In genomic region chr4:55474044-55474788, GRCm38 (mm10) we compare ENCODE assay signal across 31 mouse cellular contexts. TPM values are rescaled to one million over a fixed set of nuclear protein-coding genes. Genes with fewer than 3 reads are reported as not detected.
DNase-seq lines count a peak whose midpoint lies in the region; ATAC-seq and TF ChIP-seq lines count a peak whose summit lies in the region.
"Had no signal": no experiment of that assay in that cellular context is flagged by ENCODE, and none has a peak within 500 bp of the region (broad histone marks: within the 10 kb centered on the region; RNA-seq: fewer than 3 reads in every experiment).

No protein-coding gene starts in this region.

- in situ Hi-C loops in ES-E14 (cut with MboI; ENCODE audit: low sequenced_read_pairs in 2 of 2, unreplicated experiment in 2 of 2): no loop called here

- no peak for DNase-seq in hindbrain, embryonic 10.5 days (ENCODE audit: low spot score)
- no peak for DNase-seq in ES-E14 (ENCODE audit: low read depth, low spot score)
- DNase-seq in gastrocnemius, postnatal 25 days: no peak
- DNase-seq in right cerebral cortex, postnatal 14 days: no peak
- DNase-seq: adrenal gland, postnatal 14 days; cerebellum, adult 18-20 months; cerebellum, postnatal 10 days; gastrocnemius, postnatal 36 days; heart, adult 18-20 months; kidney, adult 8-10 months; layer of hippocampus, postnatal 36 days; liver, postnatal 0 days; lung, postnatal 36 days; spleen, adult 18-20 months; thymus, postnatal 4 days had no signal

- no peak overlapping the region for H3K4me3 ChIP-seq in hindbrain, embryonic 16.5 days (ENCODE audit: low read length)
- H3K4me3 ChIP-seq in hindbrain, embryonic 10.5 days: no peak overlapping the region
- H3K4me3 ChIP-seq in ES-E14 (ENCODE audit: insufficient read depth in 1 of 2, low read depth in 1 of 2, low read length in 2 of 2, poor library complexity in 1 of 2, severe bottlenecking in 1 of 2): no peak overlapping the region; a peak in 1 of 4 replicates
- H3K4me3 ChIP-seq in embryonic facial prominence, embryonic 13.5 days: no peak overlapping the region
- H3K4me3 ChIP-seq: erythroblast, embryonic 14.5 days; forebrain, embryonic 13.5 days; hindbrain, embryonic 15.5 days; intestine, embryonic 15.5 days; limb, embryonic 12.5 days; liver, embryonic 12.5 days had no signal

- WGBS in hindbrain, embryonic 16.5 days: 68% methylated on average over 16 of the region's 16 CpGs
- 85% methylated on average over 16 of the region's 16 CpGs for WGBS in hindbrain, embryonic 10.5 days
- 57% methylated on average over 16 of the region's 16 CpGs for WGBS in embryonic facial prominence, embryonic 13.5 days

- no peak for ATAC-seq in hindbrain, embryonic 16.5 days
- no peak for ATAC-seq in embryonic facial prominence, embryonic 13.5 days (ENCODE audit: insufficient number of reproducible peaks, insufficient read depth, low FRiP score, low TSS enrichment, low read depth)
- no peak for ATAC-seq in inflammation-experienced regulatory T-cells, adult 6 months
- ATAC-seq: CD4-positive, CD25-positive, alpha-beta regulatory T cell, adult 4 months; forebrain, embryonic 13.5 days; intestine, embryonic 15.5 days; liver, embryonic 12.5 days; liver, postnatal 0 days; midbrain, embryonic 16.5 days; Patski had no signal

- H3K9me3 ChIP-seq in hindbrain, embryonic 16.5 days (ENCODE audit: control insufficient read depth, low read length): no peaks in the 10 kb centered on the region
- no peaks in the 10 kb centered on the region for H3K9me3 ChIP-seq in hindbrain, embryonic 10.5 days
- H3K9me3 ChIP-seq in ES-E14 (ENCODE audit: control insufficient read depth, insufficient read depth, low read depth, low read length): no peaks in the 10 kb centered on the region
- H3K9me3 ChIP-seq in embryonic facial prominence, embryonic 13.5 days: no peaks in the 10 kb centered on the region
- H3K9me3 ChIP-seq: forebrain, embryonic 13.5 days; hindbrain, embryonic 15.5 days; intestine, embryonic 15.5 days; limb, embryonic 12.5 days; liver, embryonic 12.5 days had no signal

- 0 out of 2 replicates have a peak, but pooled peaks cover 2% of the 10 kb centered on the region for H3K4me1 ChIP-seq in hindbrain, embryonic 16.5 days (ENCODE audit: control insufficient read depth, insufficient read depth, low read depth, low read length)
- H3K4me1 ChIP-seq in hindbrain, embryonic 10.5 days (replicated peaks): no peaks in the 10 kb centered on the region
- H3K4me1 ChIP-seq in ES-E14 (ENCODE audit: control insufficient read depth in 2 of 2, insufficient read depth in 2 of 2, low read length in 2 of 2, poor library complexity in 1 of 2): peaks cover 17 to 30% of the 10 kb centered on the region in 2 experiments
- peaks cover 30% of the 10 kb centered on the region for H3K4me1 ChIP-seq in embryonic facial prominence, embryonic 13.5 days

- H3K27ac ChIP-seq in hindbrain, embryonic 16.5 days (ENCODE audit: low read depth, low read length): no peak overlapping the region
- no peak overlapping the region for H3K27ac ChIP-seq in hindbrain, embryonic 10.5 days
- H3K27ac ChIP-seq in ES-E14 (ENCODE audit: insufficient read depth, low read depth, low read length, poor library complexity, severe bottlenecking): peak overlapping the region; percentile 97
- peak overlapping the region; percentile 55 for H3K27ac ChIP-seq in embryonic facial prominence, embryonic 13.5 days
- H3K27ac ChIP-seq: forebrain, embryonic 13.5 days; hindbrain, embryonic 15.5 days; intestine, embryonic 15.5 days; kidney, postnatal 0 days; limb, embryonic 12.5 days; liver, embryonic 12.5 days had no signal

- no peaks in the 10 kb centered on the region for H3K36me3 ChIP-seq in hindbrain, embryonic 16.5 days (ENCODE audit: control insufficient read depth, insufficient read depth, low read length)
- no peaks in the 10 kb centered on the region for H3K36me3 ChIP-seq in hindbrain, embryonic 10.5 days
- H3K36me3 ChIP-seq in ES-E14 (ENCODE audit: control insufficient read depth, insufficient read depth, low read length, poor library complexity, severe bottlenecking): no peaks in the 10 kb centered on the region
- no peaks in the 10 kb centered on the region for H3K36me3 ChIP-seq in embryonic facial prominence, embryonic 13.5 days
- H3K36me3 ChIP-seq: G1E; hindbrain, embryonic 15.5 days; intestine, embryonic 15.5 days; limb, embryonic 12.5 days; liver, embryonic 12.5 days had no signal

- H3K4me2 ChIP-seq in hindbrain, embryonic 16.5 days (ENCODE audit: low read length): no peak overlapping the region
- no peak overlapping the region for H3K4me2 ChIP-seq in embryonic facial prominence, embryonic 13.5 days
- H3K4me2 ChIP-seq: forebrain, embryonic 13.5 days; heart, embryonic 11.5 days; hindbrain, embryonic 15.5 days; intestine, embryonic 15.5 days; limb, embryonic 12.5 days; liver, embryonic 12.5 days; midbrain, embryonic 11.5 days had no signal

- H3K27me3 ChIP-seq in hindbrain, embryonic 16.5 days (replicated peaks; ENCODE audit: control insufficient read depth, insufficient read depth, low read length): no peaks in the 10 kb centered on the region
- H3K27me3 ChIP-seq in hindbrain, embryonic 10.5 days (ENCODE audit: insufficient read depth, poor library complexity, severe bottlenecking): no peaks in the 10 kb centered on the region
- H3K27me3 ChIP-seq in embryonic facial prominence, embryonic 13.5 days: no peaks in the 10 kb centered on the region
- H3K27me3 ChIP-seq: forebrain, embryonic 13.5 days; hindbrain, embryonic 15.5 days; limb, embryonic 12.5 days; liver, embryonic 12.5 days; Patski had no signal

- 0 out of 2 replicates have a peak overlapping the region, but pooled peaks have one; percentile 3 for H3K9ac ChIP-seq in hindbrain, embryonic 16.5 days (ENCODE audit: low read depth, low read length)
- peak overlapping the region; percentile 77 for H3K9ac ChIP-seq in ES-E14 (ENCODE audit: insufficient read depth, low read depth, low read length, poor library complexity, severe bottlenecking)
- H3K9ac ChIP-seq in embryonic facial prominence, embryonic 13.5 days: no peak overlapping the region
- H3K9ac ChIP-seq: forebrain, embryonic 13.5 days; hindbrain, embryonic 15.5 days; intestine, embryonic 15.5 days; limb, embryonic 12.5 days; liver, embryonic 12.5 days; liver, postnatal 0 days had no signal

TF ChIP-seq in ES-E14, 5 proteins besides CTCF, POLR2A, EP300 and RAD21:
- TF ChIP-seq MAFK (IDR thresholded peaks at IDR 0.05; ENCODE audit: insufficient read depth, low read depth, low read length): no peak
- TF ChIP-seq HCFC1 (IDR thresholded peaks at IDR 0.05; ENCODE audit: borderline replicate concordance, insufficient read depth, low read length): no peak
- no peak for TF ChIP-seq ZC3H11A (IDR thresholded peaks at IDR 0.05; ENCODE audit: borderline replicate concordance, low read depth, low read length)
- no peak for TF ChIP-seq ZNF384 (IDR thresholded peaks at IDR 0.05; ENCODE audit: low read depth, low read length)
- no peak for TF ChIP-seq CHD2 (IDR thresholded peaks at IDR 0.05; ENCODE audit: low read depth, low read length)

RNA-seq across cellular contexts. Expression of gene Klf4, which starts 58.0 kb away (rescaled TPM):
- polyA plus RNA-seq in hindbrain, embryonic 16.5 days (2015; fragmentation: Nextera tagmentation; extraction: Ambion mirVana): 2.7 and 3.4 TPM in 2 replicates
- 0.92 and 1.1 TPM in 2 replicates for polyA plus RNA-seq in hindbrain, embryonic 10.5 days (2016; fragmentation: Nextera tagmentation; extraction: Ambion mirVana)
- total RNA-seq in ES-E14 (2012; rRNA removed): 55.6 and 98.4 TPM in 2 replicates
- polyA plus RNA-seq in embryonic facial prominence, embryonic 13.5 days (2015; fragmentation: Nextera tagmentation; extraction: Ambion mirVana): 21.2 and 22.6 TPM in 2 replicates
- 10 to 100 TPM; 11.6 to 17.0 TPM for total RNA-seq in gastrocnemius, postnatal 25 days (2021)
- 1 to 10 TPM in 2 of 3 experiments, under 1 TPM in 1; 0.35 to 2.2 (median 1.5) TPM for polyA plus RNA-seq in inflammation-experienced regulatory T-cells, adult 6 months (2017; shearing (Covaris generic))
- total RNA-seq: G1E had no signal

Comparison
In these comparisons a context has a peak if more than half of its experiments do, and no peak if none do; other contexts are left out.
1. H3K27ac ChIP-seq: peak in ES-E14 (single experiment) and embryonic facial prominence, embryonic 13.5 days (single experiment); none in hindbrain, embryonic 16.5 days (single experiment) and hindbrain, embryonic 10.5 days (single experiment).